In the genomic region with DNA sequence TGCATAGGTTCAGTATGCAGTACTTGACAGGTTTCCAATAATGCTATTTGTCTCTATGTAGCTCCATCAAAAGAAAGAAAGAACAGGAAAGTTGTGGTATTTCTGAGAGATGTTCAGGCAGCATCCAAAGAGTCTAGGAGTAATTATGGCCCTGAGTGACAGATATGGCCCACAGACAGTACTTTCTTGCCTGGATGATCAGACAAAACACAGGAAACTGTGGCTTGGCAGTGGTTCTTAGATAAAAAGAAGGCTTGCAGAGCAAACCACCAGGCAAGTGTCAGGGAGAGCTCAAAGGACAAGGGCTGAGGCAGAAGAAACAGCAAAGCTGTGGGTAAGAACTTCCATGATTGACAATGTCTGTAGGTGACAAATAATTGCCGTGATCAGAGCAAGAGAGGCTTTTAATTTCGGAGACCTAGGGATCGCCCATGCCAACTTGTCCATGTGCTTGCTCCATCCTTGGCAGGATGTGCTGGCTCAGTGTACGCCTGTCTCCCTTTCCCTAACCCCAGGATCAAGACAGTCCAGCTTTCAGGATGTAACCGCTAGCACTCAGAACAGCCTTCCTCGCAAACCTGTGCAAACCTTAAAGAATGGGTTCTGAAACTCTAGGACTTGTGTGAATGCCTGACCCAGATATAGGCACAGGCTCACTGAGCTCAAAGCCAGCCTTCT, we compare ENCODE assay signal across 13 mouse cellular contexts. TPM values are rescaled to one million over a fixed set of nuclear protein-coding genes. Genes with fewer than 3 reads are reported as not detected.
DNase-seq lines count a peak whose midpoint lies in the region; ATAC-seq lines count a peak whose summit lies in the region.
"Had no signal": no experiment of that assay in that cellular context is flagged by ENCODE, and none has a peak within 500 bp of the region (broad histone marks: within the 10 kb centered on the region; RNA-seq: fewer than 3 reads in every experiment).

No protein-coding gene starts in this region.

- WGBS in heart, embryonic 13.5 days: 80% methylated on average over 6 of the region's 6 CpGs
- 79% methylated on average over 6 of the region's 6 CpGs for WGBS in heart, embryonic 11.5 days (ENCODE audit: insufficient replicate concordance)

- 0 out of 2 replicates have a peak, but pooled peaks cover 3% of the 10 kb centered on the region for H3K9me3 ChIP-seq in heart, embryonic 13.5 days
- H3K9me3 ChIP-seq in heart, embryonic 11.5 days (replicated peaks; ENCODE audit: control insufficient read depth, low read length): no peaks in the 10 kb centered on the region
- H3K9me3 ChIP-seq: embryonic facial prominence, embryonic 12.5 days; forebrain, embryonic 13.5 days; kidney, embryonic 15.5 days had no signal

- no peak overlapping the region for H3K4me3 ChIP-seq in heart, embryonic 13.5 days
- H3K4me3 ChIP-seq in heart, embryonic 11.5 days (ENCODE audit: low read depth, low read length): no peak overlapping the region
- H3K4me3 ChIP-seq: embryonic facial prominence, embryonic 12.5 days; forebrain, embryonic 13.5 days; kidney, embryonic 15.5 days had no signal

- peak; percentile 71 for DNase-seq in 3T3-L1 (ENCODE audit: low read depth, low spot score)
- DNase-seq in adipocyte (ENCODE audit: low spot score): peak; percentile 29
- peak; percentile 63 to 69 for DNase-seq in cerebellum, postnatal 10 days
- DNase-seq in gastrocnemius, adult 18-20 months (ENCODE audit: low spot score): no peak
- no peak for DNase-seq in yolk sac, embryonic 10.5 days (ENCODE audit: low spot score)
- DNase-seq: gastrocnemius, postnatal 10 days had no signal

- ATAC-seq in heart, embryonic 13.5 days (ENCODE audit: extremely low read depth, insufficient number of reproducible peaks, low FRiP score, low TSS enrichment): no peak
- ATAC-seq in heart, embryonic 11.5 days (replicated peaks; ENCODE audit: insufficient number of reproducible peaks, low FRiP score, low TSS enrichment): no peak
- ATAC-seq: forebrain, embryonic 13.5 days; hindbrain, embryonic 16.5 days had no signal

- H3K9ac ChIP-seq in heart, embryonic 13.5 days: no peak overlapping the region
- no peak overlapping the region for H3K9ac ChIP-seq in heart, embryonic 11.5 days (ENCODE audit: low read depth, low read length)
- H3K9ac ChIP-seq: embryonic facial prominence, embryonic 12.5 days; forebrain, embryonic 13.5 days; kidney, embryonic 15.5 days; liver, embryonic 14.5 days had no signal

- no peak overlapping the region for H3K4me2 ChIP-seq in heart, embryonic 13.5 days
- no peak overlapping the region for H3K4me2 ChIP-seq in heart, embryonic 11.5 days
- H3K4me2 ChIP-seq: embryonic facial prominence, embryonic 12.5 days; forebrain, embryonic 13.5 days; kidney, embryonic 15.5 days had no signal

- 0 out of 2 replicates have a peak overlapping the region, but pooled peaks have one; percentile 9 for H3K27ac ChIP-seq in heart, embryonic 13.5 days (replicated peaks)
- no peak overlapping the region for H3K27ac ChIP-seq in heart, embryonic 11.5 days (ENCODE audit: low read depth, low read length)
- H3K27ac ChIP-seq: embryonic facial prominence, embryonic 12.5 days; forebrain, embryonic 13.5 days; kidney, embryonic 15.5 days; liver, embryonic 14.5 days had no signal

- no peaks in the 10 kb centered on the region for H3K27me3 ChIP-seq in heart, embryonic 13.5 days (replicated peaks)
- H3K27me3 ChIP-seq in heart, embryonic 11.5 days (ENCODE audit: control insufficient read depth, insufficient read depth, low read length): no peaks in the 10 kb centered on the region
- H3K27me3 ChIP-seq: embryonic facial prominence, embryonic 12.5 days; forebrain, embryonic 13.5 days; kidney, embryonic 15.5 days had no signal

- H3K4me1 ChIP-seq in heart, embryonic 13.5 days: peaks cover 23% of the 10 kb centered on the region
- no peaks in the 10 kb centered on the region; the same call in 1 of the 2 replicates for H3K4me1 ChIP-seq in heart, embryonic 11.5 days (ENCODE audit: control insufficient read depth, insufficient read depth, low read length)

- H3K36me3 ChIP-seq in heart, embryonic 13.5 days: peaks cover 15% of the 10 kb centered on the region
- H3K36me3 ChIP-seq in heart, embryonic 11.5 days (ENCODE audit: control insufficient read depth, insufficient read depth, low read length): no peaks in the 10 kb centered on the region
- H3K36me3 ChIP-seq: embryonic facial prominence, embryonic 12.5 days; kidney, embryonic 15.5 days had no signal

RNA-seq across cellular contexts. Expression of gene Tead1, which starts 35.1 kb away (rescaled TPM):
- polyA plus RNA-seq in heart, embryonic 13.5 days (2015; fragmentation: Nextera tagmentation; extraction: Ambion mirVana): 25.2 and 29.3 TPM in 2 replicates
- polyA plus RNA-seq in heart, embryonic 11.5 days (2014; fragmentation: Nextera tagmentation; extraction: Ambion mirVana): 23.2 and 35.5 TPM in 2 replicates
- 100 to 1,000 TPM; 217 to 238 TPM for total RNA-seq in gastrocnemius, adult 18-20 months (2021)

Comparison
In these comparisons a context has a peak if more than half of its experiments do, and no peak if none do; other contexts are left out.
1. DNase-seq: peak in 3T3-L1 (single experiment), adipocyte (single experiment) and cerebellum, postnatal 10 days (2 of 2); none in gastrocnemius, adult 18-20 months (single experiment) and yolk sac, embryonic 10.5 days (single experiment).